Mouse (Mus musculus) midbrain, postnatal 0 days (tissue): ENCODE measurements at regions not wholly inside any gene's neighbourhood (a gene's known extent, or its start where the extent isn't known, plus 50 kb on each side); places are given as distances from the start of the nearest gene placed in this dataset.

Experiments used
- ATAC-seq: fragments of 200-750 bp; cut with Nextera tagmentation; 2 replicates; pipeline ENCODE4 v1.8.0; 2017; ENCODE audit warnings: moderate number of reproducible peaks, mild to moderate bottlenecking, moderate TSS enrichment, moderate library complexity; ENCODE audit not compliant: low FRiP score
- DNase-seq: peaks from one replicate; pipeline ENCODE4 v3.0.0-alpha.2; 2015; ENCODE audit warnings: low spot score
- H3K27ac ChIP-seq: fragments of 300-500 bp; sonication (generic); 2 replicates; pipeline ENCODE4 v1.5.1; 2014; ENCODE audit warnings: low read depth, mild to moderate bottlenecking, low read length, mixed read lengths
- H3K27me3 ChIP-seq: fragments of 300-500 bp; sonication (generic); 2 replicates; pipeline ENCODE4 v1.6.1; 2014; ENCODE audit warnings: low read length, control low read depth, mixed read lengths; ENCODE audit not compliant: insufficient read depth
- H3K36me3 ChIP-seq: fragments of 300-500 bp; sonication (generic); 2 replicates; pipeline ENCODE4 v1.6.1; 2014; ENCODE audit warnings: low read length, control low read depth, mixed read lengths; ENCODE audit not compliant: insufficient read depth
- H3K4me1 ChIP-seq: fragments of 300-500 bp; sonication (generic); 2 replicates; pipeline ENCODE4 v1.6.1; 2014; ENCODE audit warnings: mild to moderate bottlenecking, control low read depth, antibody characterized with exemption, low read length, mixed read lengths; ENCODE audit not compliant: insufficient read depth
- H3K4me2 ChIP-seq: fragments of 300-500 bp; sonication (generic); 2 replicates; pipeline ENCODE4 v1.6.1; 2014; ENCODE audit warnings: low read depth, mild to moderate bottlenecking, low read length, mixed read lengths; ENCODE audit not compliant: poor library complexity, severe bottlenecking
- H3K4me3 ChIP-seq: fragments of 300-500 bp; sonication (generic); 2 replicates; pipeline ENCODE4 v1.5.1; 2014; ENCODE audit warnings: low read depth, mild to moderate bottlenecking, low read length, moderate library complexity
- H3K9ac ChIP-seq: fragments of 300-500 bp; sonication (generic); replicated peaks from 2 replicates; pipeline ENCODE4 v1.6.1; 2014; ENCODE audit warnings: mild to moderate bottlenecking, low read length, moderate library complexity, mixed read lengths; ENCODE audit not compliant: poor library complexity, severe bottlenecking
- H3K9me3 ChIP-seq: fragments of 300-500 bp; sonication (generic); 2 replicates; pipeline ENCODE4 v1.6.1; 2016; ENCODE audit warnings: low read length, control low read depth
- CTCF ChIP-seq: IDR thresholded peaks from 2 replicates; pipeline ENCODE4 v1.5.1; 2016; ENCODE audit warnings: antibody characterized with exemption, mild to moderate bottlenecking
- WGBS: fragments of 180-500 bp; shearing (Covaris S2); extraction: QIAGEN DNeasy Blood & Tissue Kit; methylation state at CpG from one replicate; pipeline ENCODE4 v1.1.7; 2014; 5-methylcytosine and 5-hydroxymethylcytosine counted together

- ATAC-seq (no peak), DNase-seq (no peak)
- no peak overlapping the region for H3K4me3 ChIP-seq
- no peaks in the 10 kb centered on the region for H3K9me3 ChIP-seq
- peaks cover 4% of the 10 kb centered on the region; the same call in 1 of the 2 replicates for H3K27me3 ChIP-seq
- no peak overlapping the region for H3K27ac ChIP-seq
- H3K4me2 ChIP-seq, result no peak overlapping the region
- WGBS, result 29% methylated on average over 3 of the region's 3 CpGs
- H3K9ac ChIP-seq, result no peak overlapping the region
- no peaks in the 10 kb centered on the region for H3K36me3 ChIP-seq
- no peak for TF ChIP-seq CTCF
- H3K4me1 ChIP-seq, result no peaks in the 10 kb centered on the region
Measured at GRCm38 (mm10) chr10:118711529-118711928, 158.5 kb downstream of the Dyrk2 start.

DNA sequence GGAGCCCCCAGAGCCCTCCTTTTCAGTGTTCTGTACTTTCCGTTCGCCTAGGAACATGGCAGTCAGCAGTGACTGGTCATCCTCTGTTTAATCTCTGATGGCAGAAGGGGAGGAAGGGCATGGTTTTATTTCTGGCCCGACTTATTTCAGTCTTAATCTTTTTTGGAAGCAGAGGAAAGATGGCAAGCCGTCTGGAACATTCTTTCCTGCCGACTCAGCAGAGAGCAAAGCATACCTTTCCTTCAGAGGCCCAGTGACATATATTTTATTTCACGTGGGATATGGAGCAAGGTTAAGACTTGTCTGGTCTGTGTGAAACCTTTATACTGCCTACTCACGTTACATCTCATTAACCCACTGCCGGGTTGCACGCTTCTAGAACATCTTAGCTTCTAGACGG, 158.1 kb downstream of the Dyrk2 start:
- no peaks in the 10 kb centered on the region for H3K36me3 ChIP-seq
- no peaks in the 10 kb centered on the region for H3K4me1 ChIP-seq
- no peak overlapping the region for H3K4me2 ChIP-seq
- DNase-seq, result no peak
- H3K27ac ChIP-seq, result no peak overlapping the region
- no peak for TF ChIP-seq CTCF
- no peak overlapping the region for H3K9ac ChIP-seq
- no peak overlapping the region for H3K4me3 ChIP-seq
- no peaks in the 10 kb centered on the region for H3K9me3 ChIP-seq
- ATAC-seq, result no peak
- peaks cover 4% of the 10 kb centered on the region; the same call in 1 of the 2 replicates for H3K27me3 ChIP-seq
- 83% methylated on average over 10 of the region's 10 CpGs for WGBS

DNA sequence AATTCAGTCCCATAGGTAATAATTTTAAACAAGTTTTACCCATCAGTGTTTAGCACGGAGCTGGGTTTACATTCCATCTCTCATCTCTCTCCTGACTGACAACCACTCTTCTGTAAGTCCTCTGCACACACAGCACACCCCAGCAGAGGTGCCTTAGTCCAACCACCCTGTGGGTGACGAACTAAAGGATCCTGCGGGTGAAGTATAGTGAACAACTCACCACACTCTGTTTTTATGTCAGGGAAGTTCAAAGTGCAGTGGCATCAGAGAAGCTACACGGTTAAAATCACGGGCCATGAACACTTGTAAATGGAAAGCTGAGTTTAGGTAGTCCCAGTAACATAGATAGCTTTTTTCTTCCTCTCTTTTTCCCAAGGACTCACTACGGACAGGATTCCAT, 157.1 kb downstream of the Dyrk2 start:
- ATAC-seq (no peak), DNase-seq (no peak)
- Histone ChIP-seq H3K9me3 (no peaks in the 10 kb centered on the region), H3K27me3 (peaks cover 4% of the 10 kb centered on the region; the same call in 1 of the 2 replicates), H3K36me3 (no peaks in the 10 kb centered on the region), H3K4me3 (no peak overlapping the region), H3K4me1 (no peaks in the 10 kb centered on the region), H3K9ac (no peak overlapping the region), H3K27ac (no peak overlapping the region), H3K4me2 (no peak overlapping the region)
- no peak for TF ChIP-seq CTCF
- 94% methylated on average over 6 of the region's 6 CpGs for WGBS

DNA sequence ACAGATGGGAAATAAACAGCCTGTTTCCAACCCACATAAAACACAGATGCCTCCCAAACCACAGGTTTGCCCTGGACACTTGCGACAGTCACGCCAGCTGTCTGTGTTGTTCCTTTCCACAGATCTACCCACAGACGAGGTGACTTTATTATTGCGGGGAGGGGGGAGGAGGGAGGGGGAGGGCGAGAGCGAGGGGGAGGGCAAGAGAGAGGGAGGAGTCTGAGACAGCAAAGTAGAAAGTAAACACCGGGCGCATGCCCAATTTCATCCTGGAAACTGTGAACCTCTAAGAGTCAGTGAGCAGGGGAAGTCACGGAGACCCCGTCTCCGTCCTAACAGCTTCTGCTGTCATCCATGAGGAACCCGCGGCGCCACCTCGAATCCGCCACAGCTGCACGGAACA, 155.8 kb downstream of the Dyrk2 start:
- peaks cover 4% of the 10 kb centered on the region; the same call in 1 of the 2 replicates for H3K27me3 ChIP-seq
- WGBS, result 92% methylated on average over 17 of the region's 17 CpGs
- TF ChIP-seq CTCF, result no peak
- H3K4me3 ChIP-seq, result no peak overlapping the region
- no peak overlapping the region for H3K4me2 ChIP-seq
- DNase-seq (no peak), ATAC-seq (no peak)
- no peaks in the 10 kb centered on the region for H3K4me1 ChIP-seq
- H3K27ac ChIP-seq, result no peak overlapping the region
- H3K36me3 ChIP-seq, result no peaks in the 10 kb centered on the region
- no peak overlapping the region for H3K9ac ChIP-seq
- H3K9me3 ChIP-seq, result no peaks in the 10 kb centered on the region

DNA sequence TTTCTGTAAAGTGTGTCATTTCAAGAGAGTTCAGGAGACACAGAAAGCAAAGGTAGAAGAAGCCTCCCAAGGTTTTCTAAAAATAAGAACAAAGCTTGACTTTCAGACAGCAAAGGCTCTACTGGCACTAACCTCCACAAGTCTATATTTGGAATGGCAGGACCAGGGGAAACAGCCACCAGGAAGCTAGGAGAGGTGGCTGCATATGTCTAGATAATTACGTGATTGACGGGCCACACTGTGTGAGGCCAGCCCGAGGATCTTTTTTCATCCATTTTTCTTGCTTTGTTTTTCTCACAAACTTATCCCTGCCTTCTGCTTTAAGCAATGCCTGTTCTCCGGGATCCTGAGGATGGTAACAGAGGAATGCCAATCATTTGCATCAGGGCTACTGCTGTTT, 155.4 kb downstream of the Dyrk2 start:
- H3K27me3 ChIP-seq, result peaks cover 4% of the 10 kb centered on the region; the same call in 1 of the 2 replicates
- no peaks in the 10 kb centered on the region for H3K36me3 ChIP-seq
- H3K4me1 ChIP-seq, result no peaks in the 10 kb centered on the region
- ATAC-seq (no peak), DNase-seq (no peak)
- no peak overlapping the region for H3K4me2 ChIP-seq
- TF ChIP-seq CTCF, result no peak
- H3K9ac ChIP-seq, result no peak overlapping the region
- H3K4me3 ChIP-seq, result no peak overlapping the region
- no peak overlapping the region for H3K27ac ChIP-seq
- H3K9me3 ChIP-seq, result no peaks in the 10 kb centered on the region
- 87% methylated on average over 4 of the region's 4 CpGs for WGBS

DNA sequence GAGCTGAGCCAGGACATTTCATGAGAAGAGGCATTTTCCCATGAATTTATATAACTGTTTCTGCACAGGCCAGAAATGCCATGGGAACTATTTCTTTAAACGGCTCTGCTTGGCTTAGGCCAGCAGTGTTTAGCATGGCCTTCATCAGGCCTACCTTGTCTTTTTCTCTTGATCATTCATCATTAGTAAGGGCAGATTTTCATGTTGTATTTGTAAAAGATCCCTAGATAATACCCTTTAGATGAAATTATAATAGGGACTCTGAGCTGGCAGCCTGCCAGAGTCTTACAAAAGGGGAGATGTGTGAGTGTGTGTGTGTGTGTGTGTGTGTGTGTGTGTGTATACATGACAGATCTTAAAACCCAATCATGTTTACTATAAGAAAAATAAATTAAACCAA, 149.4 kb downstream of the Dyrk2 start:
- Histone ChIP-seq H3K27ac (no peak overlapping the region), H3K9ac (no peak overlapping the region), H3K4me2 (no peak overlapping the region), H3K36me3 (no peaks in the 10 kb centered on the region), H3K27me3 (no peaks in the 10 kb centered on the region), H3K4me1 (0 out of 2 replicates have a peak, but pooled peaks cover 3% of the 10 kb centered on the region), H3K4me3 (no peak overlapping the region), H3K9me3 (no peaks in the 10 kb centered on the region)
- TF ChIP-seq CTCF, result no peak
- WGBS, result 12% methylated on average over 1 of the region's 1 CpGs
- DNase-seq, result no peak
- ATAC-seq, result no peak
